Mouse (Mus musculus) hindlimb bud, embryonic 11.5 days (tissue): ENCODE data around the gene Hck.

ENCODE experiments used
- DNase-seq: peaks from one replicate; pipeline ENCODE4 v3.0.0-alpha.2; 2012; ENCODE audit warnings: low read depth, low spot score; ENCODE audit errors: extremely low spot score

Gene Hck

GRCm38 (mm10) chr2:153198485-153198884, 90.2 kb downstream of the Hck start:
- no peak for DNase-seq

- DNase-seq: no peak
Measured at GRCm38 (mm10) chr2:153199114-153199513, 90.8 kb downstream of the Hck start.
